ENCODE assay signal across 7 mouse cellular contexts in the genomic region with DNA sequence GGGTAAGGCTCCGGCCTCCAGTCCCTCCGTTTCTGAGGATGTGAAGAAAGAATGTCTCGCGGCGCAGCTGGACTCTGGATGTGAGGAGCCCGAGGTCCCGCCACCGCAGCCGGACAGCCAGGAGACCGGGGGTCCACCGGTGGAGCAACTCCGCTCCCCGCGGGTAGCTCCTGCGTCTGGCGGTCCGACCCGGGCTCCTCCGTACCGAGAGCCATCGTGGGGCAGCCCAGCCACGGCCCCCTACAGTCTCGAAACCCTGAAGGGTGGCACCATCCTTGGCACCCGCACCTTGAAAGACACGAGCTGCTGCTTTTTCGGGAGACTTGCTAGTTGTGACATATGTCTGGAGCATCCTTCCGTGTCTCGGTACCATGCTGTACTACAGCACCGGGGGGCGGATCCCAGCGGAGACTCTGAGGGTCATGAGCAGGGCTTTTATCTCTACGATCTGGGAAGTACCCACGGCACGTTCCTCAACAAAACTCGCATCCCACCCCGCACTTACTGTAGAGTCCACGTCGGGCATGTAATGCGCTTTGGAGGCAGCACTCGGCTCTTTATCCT. TPM values are rescaled to one million over a fixed set of nuclear protein-coding genes. Genes with fewer than 3 reads are reported as not detected.
DNase-seq lines count a peak whose midpoint lies in the region; ATAC-seq lines count a peak whose summit lies in the region.

No protein-coding gene starts in this region.

- ATAC-seq in embryonic facial prominence, embryonic 13.5 days (ENCODE audit: insufficient number of reproducible peaks, insufficient read depth, low FRiP score, low TSS enrichment, low read depth), result no peak; the same call in 1 of the 2 replicates
- ATAC-seq in midbrain, embryonic 14.5 days (ENCODE audit: low FRiP score, low TSS enrichment), result peak; percentile 48; the same call in 1 of the 2 replicates

- H3K4me3 ChIP-seq in embryonic facial prominence, embryonic 13.5 days, result peak overlapping the region; percentile 100
- H3K4me3 ChIP-seq in midbrain, embryonic 14.5 days (replicated peaks; ENCODE audit: low read depth, low read length), result peak overlapping the region; percentile 80

- WGBS in embryonic facial prominence, embryonic 13.5 days, result 3% methylated on average over 40 of the region's 40 CpGs
- WGBS in midbrain, embryonic 14.5 days, result 4% methylated on average over 40 of the region's 40 CpGs

- no peaks in the 10 kb centered on the region for H3K9me3 ChIP-seq in embryonic facial prominence, embryonic 13.5 days
- H3K9me3 ChIP-seq in midbrain, embryonic 14.5 days (ENCODE audit: control insufficient read depth, low read length), result no peaks in the 10 kb centered on the region

- H3K4me1 ChIP-seq in embryonic facial prominence, embryonic 13.5 days, result peaks cover 24% of the 10 kb centered on the region
- H3K4me1 ChIP-seq in midbrain, embryonic 14.5 days (ENCODE audit: control insufficient read depth, insufficient read depth, low read length), result peaks cover 22% of the 10 kb centered on the region

- peak overlapping the region; percentile 94 for H3K9ac ChIP-seq in embryonic facial prominence, embryonic 13.5 days
- peak overlapping the region; percentile 71 for H3K9ac ChIP-seq in midbrain, embryonic 14.5 days (replicated peaks; ENCODE audit: low read length)

- DNase-seq in ovary, postnatal 14 days (ENCODE audit: low spot score), result peak; percentile 9
- DNase-seq in ovary, postnatal 36 days (ENCODE audit: low spot score), result no peak
- peak; percentile 51 for DNase-seq in induced T-regulatory cell, adult 2 months (ENCODE audit: low read depth)
- peak; percentile 1 for DNase-seq in midbrain, embryonic 14.5 days
- no peak for DNase-seq in frontal cortex, postnatal 14 days (ENCODE audit: low spot score in 2 of 2)
- no peak for DNase-seq in thymus, postnatal 4 days

- no peaks in the 10 kb centered on the region for H3K27me3 ChIP-seq in embryonic facial prominence, embryonic 13.5 days
- no peaks in the 10 kb centered on the region for H3K27me3 ChIP-seq in midbrain, embryonic 14.5 days (ENCODE audit: control insufficient read depth, insufficient read depth, low read length)

- H3K36me3 ChIP-seq in embryonic facial prominence, embryonic 13.5 days, result peaks cover 46% of the 10 kb centered on the region
- H3K36me3 ChIP-seq in midbrain, embryonic 14.5 days (ENCODE audit: control insufficient read depth, insufficient read depth, low read length), result peaks cover 35% of the 10 kb centered on the region

- 0 out of 2 replicates have a peak overlapping the region, but pooled peaks have one; percentile 85 for H3K27ac ChIP-seq in embryonic facial prominence, embryonic 13.5 days
- no peak overlapping the region; the same call in 1 of the 2 replicates for H3K27ac ChIP-seq in midbrain, embryonic 14.5 days (replicated peaks; ENCODE audit: low read depth, low read length)

- peak overlapping the region; percentile 95 for H3K4me2 ChIP-seq in embryonic facial prominence, embryonic 13.5 days
- peak overlapping the region; percentile 89 for H3K4me2 ChIP-seq in midbrain, embryonic 14.5 days (ENCODE audit: low read length)

RNA-seq across cellular contexts. Expression of gene Slc4a1ap, which starts 0.4 kb away (rescaled TPM):
- 36.3 and 37.4 TPM in 2 replicates for polyA plus RNA-seq in embryonic facial prominence, embryonic 13.5 days (2015; fragmentation: Nextera tagmentation; extraction: Ambion mirVana)
- 28.6 and 28.9 TPM in 2 replicates for polyA plus RNA-seq in midbrain, embryonic 14.5 days (2014; fragmentation: Nextera tagmentation; extraction: Ambion mirVana)

RNA-seq across cellular contexts. Expression of gene Supt7l, which starts 0.4 kb away (rescaled TPM):
- 29.1 and 29.8 TPM in 2 replicates for polyA plus RNA-seq in embryonic facial prominence, embryonic 13.5 days (2015; fragmentation: Nextera tagmentation; extraction: Ambion mirVana)
- polyA plus RNA-seq in midbrain, embryonic 14.5 days (2014; fragmentation: Nextera tagmentation; extraction: Ambion mirVana), result 18.0 and 18.3 TPM in 2 replicates

RNA-seq across cellular contexts. Expression of gene Gpn1, which starts 32.7 kb away (rescaled TPM):
- 70.6 and 75.4 TPM in 2 replicates for polyA plus RNA-seq in embryonic facial prominence, embryonic 13.5 days (2015; fragmentation: Nextera tagmentation; extraction: Ambion mirVana)
- polyA plus RNA-seq in midbrain, embryonic 14.5 days (2014; fragmentation: Nextera tagmentation; extraction: Ambion mirVana), result 65.1 and 73.3 TPM in 2 replicates

RNA-seq across cellular contexts. Expression of gene 4930548H24Rik, which starts 41.7 kb away (rescaled TPM):
- polyA plus RNA-seq in embryonic facial prominence, embryonic 13.5 days (2015; fragmentation: Nextera tagmentation; extraction: Ambion mirVana), result not detected in 2 replicates
- 0.13 TPM in 1 of 2 replicates, not detected in the other for polyA plus RNA-seq in midbrain, embryonic 14.5 days (2014; fragmentation: Nextera tagmentation; extraction: Ambion mirVana)

Comparison
In these comparisons a context has a peak if more than half of its experiments do, and no peak if none do; other contexts are left out.
1. DNase-seq: peak in ovary, postnatal 14 days (single experiment), induced T-regulatory cell, adult 2 months (single experiment) and midbrain, embryonic 14.5 days (single experiment); none in ovary, postnatal 36 days (single experiment), frontal cortex, postnatal 14 days (0 of 2) and thymus, postnatal 4 days (single experiment).